Mouse (Mus musculus) cortical plate, adult 2 months (tissue): ENCODE measurements around the gene Dph2.

Source experiments
- CTCF ChIP-seq: fragments of 200-500 bp; IDR thresholded peaks from 2 replicates; pipeline ENCODE4 v1.5.1; 2011; ENCODE audit warnings: mild to moderate bottlenecking, control low read depth, low read length; ENCODE audit not compliant: insufficient read depth; ENCODE audit errors: extremely low read depth
- POLR2A ChIP-seq: fragments of 200-500 bp; IDR thresholded peaks from 2 replicates; pipeline ENCODE4 v1.6.1; 2011; ENCODE audit warnings: mild to moderate bottlenecking, low read length, control low read depth; ENCODE audit not compliant: insufficient read depth; ENCODE audit errors: extremely low read depth

- peak; percentile 56 for TF ChIP-seq CTCF
- TF ChIP-seq POLR2A, result no peak
Observed at GRCm38 (mm10) chr4:117867823-117868222, 24.0 kb downstream of the Dph2 start.
